Mouse (Mus musculus): ENCODE data around the gene Irak3.

- TF ChIP-seq POLR2A (IDR thresholded peaks at IDR 0.05; ENCODE audit: low read depth, low read length) (peak; percentile 44; the same call in 1 of the 2 replicates), CTCF (IDR thresholded peaks at IDR 0.05; ENCODE audit: extremely low read depth, insufficient read depth, insufficient read length, insufficient replicate concordance) (0 out of 2 replicates have a peak, but pooled peaks have one; percentile 14)
Measured at GRCm38 (mm10) chr10:120208575-120209538, 6.9 kb upstream of the Irak3 start.

Measured in spleen, adult 2 months (tissue).